Mouse (Mus musculus) heart, adult 9 months (tissue): ENCODE data around the gene F5.

Experiments
- DNase-seq, 2 experiments: peaks; one replicate each; pipeline ENCODE4 v3.0.0; 2022; ENCODE audit warnings: low spot score in 2 of 2

F5 gene

DNA sequence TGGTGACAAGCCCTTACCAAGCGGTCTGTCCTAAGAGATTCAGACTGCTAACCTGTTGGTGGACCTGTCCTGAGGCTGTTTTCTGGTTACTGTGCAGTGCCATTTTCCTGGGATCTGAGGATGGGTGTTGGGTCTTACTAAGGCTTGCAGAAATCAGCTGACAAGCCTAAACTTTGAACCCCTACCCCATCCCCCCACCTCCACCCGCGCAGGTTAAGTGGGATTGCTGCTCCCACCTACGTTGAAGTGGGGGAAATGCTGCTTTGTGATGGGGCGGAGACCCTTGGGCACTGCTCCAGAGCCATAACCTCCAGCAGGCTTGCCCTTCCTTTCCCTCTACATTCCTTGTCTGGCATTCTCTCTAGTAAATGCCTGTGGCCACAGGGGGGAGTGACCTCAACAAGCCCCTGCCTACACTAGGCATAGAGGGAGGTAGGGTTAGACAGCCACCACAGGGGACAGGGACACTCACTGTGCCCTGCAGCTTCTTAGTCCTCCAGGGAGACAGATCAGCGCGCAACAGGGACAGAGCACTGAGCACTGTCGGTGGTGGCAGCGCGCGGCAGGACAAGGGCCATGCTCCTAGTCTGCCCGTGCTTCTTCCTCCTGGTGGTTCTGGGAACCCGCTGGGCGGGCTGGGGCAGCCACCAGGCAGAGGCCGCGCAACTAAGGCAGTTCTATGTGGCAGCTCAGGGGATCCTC, at the start of gene F5:
TSS of gene F5 (plus strand) at position 452 of the 702 bp plus-strand sequence.
- no peak for DNase-seq

DNA sequence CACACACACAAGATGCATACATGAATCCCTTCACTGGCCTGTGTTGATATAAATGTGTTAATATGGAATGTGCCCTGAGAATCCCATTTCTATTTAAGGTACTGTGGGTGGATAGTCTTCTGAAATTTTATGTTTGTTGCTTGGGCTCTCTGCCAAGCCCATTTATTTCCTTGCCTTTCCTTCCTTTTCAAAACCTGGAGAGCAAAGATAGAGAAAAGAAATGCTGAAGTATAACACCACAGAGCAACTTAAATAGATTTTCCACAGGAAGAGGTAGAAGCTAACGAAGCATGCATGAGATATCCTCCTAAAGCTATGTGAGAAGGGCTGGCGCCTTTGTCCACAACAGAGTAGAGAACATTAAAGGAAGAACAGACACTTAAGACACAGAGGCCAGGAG, 41.9 kb upstream of the F5 start:
- no peak for DNase-seq

DNA sequence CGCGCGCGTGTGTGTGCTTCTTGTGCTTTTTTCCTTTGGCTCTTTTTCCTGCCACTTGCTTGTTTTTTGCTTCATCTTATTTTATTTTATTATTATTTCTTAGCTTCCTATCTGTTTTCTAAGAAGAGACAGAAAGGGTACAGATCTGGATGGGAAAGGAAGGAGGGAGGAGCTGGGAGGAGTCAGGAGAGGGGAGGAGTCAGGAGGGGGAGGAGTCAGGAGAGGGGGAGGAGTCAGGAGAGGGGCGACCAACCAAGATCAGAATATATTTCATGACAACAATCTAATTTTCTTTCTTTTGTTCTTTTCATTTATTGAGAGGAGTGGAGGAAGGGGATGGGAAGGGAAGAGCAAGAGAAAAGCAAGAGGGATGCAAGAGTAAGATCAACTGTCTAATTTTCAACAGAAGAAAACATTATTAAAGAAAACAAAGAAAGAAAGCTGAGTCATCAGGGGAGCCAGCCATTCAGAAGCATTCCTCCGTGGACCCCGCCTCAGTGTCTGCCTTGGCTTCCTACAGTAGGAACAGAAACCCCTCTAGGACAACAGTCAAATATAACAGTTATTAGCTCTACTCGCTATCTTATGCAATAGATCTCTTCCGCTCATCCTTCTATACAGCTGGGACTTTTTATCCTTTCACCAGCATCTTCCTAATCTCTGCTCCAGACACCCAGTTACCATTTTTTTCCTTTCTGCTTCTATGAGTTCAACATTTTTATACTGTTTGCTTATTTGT, 40.9 kb upstream of the F5 start:
- DNase-seq = no peak

DNA sequence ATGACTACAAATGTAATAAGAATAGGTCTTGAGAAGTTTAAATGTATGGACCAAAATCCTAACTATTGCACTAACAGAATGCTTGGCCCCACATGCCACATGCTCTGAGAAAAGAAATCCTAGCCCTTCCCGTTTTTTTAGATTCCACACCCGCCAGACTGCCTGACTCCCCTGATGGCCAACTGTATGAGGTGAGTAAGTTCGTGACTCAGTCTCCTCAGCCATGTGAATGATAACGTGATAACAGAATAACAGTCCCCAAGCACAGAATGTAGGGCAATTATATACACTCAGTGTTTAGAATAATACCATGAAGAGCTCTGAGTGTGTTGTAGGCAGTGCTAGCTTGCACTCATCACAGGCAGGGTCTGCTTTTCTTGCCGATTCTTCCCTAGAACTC, 37.4 kb upstream of the F5 start:
- no peak for DNase-seq

DNA sequence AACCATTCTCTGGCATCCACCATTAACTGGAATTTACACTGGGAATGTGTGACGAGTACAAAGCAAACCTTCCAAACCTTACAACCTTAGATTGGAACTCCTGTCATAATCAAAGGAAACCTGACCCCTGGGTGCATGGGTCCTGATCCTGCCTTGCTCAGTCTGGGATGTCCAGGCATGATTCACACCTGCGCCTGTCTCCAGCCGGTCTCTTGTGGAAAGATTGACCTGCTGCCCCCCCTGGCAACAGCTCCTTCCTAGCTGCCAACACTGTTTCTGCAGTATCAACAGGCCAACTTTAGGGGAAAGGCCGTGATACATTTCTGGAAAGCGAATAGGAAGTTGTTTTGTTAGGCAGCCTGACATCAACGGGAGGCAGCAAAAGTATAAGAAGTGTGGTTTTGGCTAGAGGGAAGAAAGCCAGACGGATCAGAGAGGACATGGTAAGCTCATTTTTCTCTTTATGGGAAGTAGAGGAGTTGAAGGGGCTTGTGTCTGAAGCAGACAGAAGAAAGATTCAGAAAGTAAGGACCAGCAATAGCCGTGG, 36.6 kb upstream of the F5 start, which contains the start of gene Selp:
TSS of gene Selp (plus strand) at position 318 of the 547 bp plus-strand sequence.
- no peak for DNase-seq

DNA sequence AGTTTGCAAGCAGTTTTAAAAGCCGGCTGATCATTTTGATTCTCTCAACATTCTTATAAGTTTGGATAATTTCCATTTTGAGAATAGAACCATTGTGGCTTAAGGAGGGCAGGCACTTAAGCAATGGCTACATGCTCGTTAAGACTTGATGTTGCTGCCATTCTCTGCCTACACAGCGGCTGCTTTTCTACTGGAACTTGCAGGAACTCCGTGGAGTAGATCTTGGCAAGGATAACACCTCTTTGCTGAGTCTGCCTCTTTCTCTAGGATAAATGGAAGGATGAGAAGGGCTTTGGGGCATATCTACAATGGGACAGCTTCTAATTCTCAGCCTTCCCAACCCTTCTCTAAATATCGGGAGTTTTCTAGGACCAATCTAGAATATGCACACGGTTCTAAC, 36.0 kb upstream of the F5 start:
- DNase-seq = no peak

DNA sequence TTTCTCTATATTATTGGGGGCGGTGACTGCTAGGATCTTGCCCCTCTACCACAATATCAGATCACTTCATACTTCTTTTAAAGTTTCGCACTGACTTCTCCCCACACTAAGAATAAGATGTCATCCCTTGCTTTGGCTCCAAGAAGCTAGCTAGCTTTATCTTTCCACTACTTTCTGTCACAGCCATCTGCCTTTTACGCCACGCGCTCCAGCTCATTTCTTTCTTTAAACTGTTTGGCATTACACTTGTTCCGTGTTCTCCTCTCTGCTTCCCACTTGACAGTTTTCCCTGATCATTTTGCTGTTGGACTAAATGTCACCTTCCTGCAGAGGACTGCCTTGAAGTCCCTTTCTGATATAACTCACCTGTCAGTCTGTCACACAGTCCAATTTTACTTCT, 33.8 kb upstream of the F5 start:
- no peak for DNase-seq

DNA sequence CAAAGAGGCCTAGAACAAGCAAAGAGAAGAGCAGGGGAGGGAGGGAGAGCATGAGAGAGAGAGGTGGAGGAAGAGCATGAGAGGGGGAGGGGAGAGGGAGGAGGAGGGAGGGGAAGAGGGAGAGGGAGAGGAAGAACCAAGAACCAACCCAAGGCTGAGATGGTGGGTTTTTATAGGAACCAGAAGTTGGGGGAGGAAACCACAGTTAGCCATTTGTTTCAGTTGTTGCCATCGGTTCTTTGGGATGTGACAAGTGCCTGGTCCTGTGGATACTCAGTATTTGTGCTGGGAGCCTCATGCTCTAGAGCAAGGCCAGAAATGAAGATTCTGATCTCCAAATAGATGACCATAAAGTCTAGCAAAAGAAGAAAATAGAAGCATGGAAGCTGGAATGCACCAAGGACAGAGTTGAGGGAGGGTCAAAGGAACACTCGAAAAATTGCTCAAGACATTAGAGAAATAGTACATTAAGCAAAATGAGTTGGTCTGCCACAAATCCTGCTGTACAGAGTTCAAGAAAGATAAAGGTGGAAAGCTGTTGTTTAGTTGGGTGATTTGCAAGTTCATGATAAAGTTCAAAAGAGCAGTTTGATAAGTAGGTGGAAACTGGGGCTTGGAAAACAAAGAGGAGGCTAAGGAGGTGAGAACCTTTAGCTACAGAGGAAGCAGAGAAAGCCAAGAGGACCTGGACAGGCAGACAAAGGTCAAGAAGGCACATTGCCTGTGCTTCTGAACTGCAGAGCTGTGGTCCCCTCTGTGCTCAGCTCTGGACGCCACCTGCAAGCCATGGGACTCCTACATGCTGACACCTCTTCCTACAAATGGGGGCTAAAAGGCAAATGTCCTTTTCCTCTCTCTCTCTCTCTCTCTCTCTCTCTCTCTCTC, 31.5 kb upstream of the F5 start:
- DNase-seq = no peak

DNA sequence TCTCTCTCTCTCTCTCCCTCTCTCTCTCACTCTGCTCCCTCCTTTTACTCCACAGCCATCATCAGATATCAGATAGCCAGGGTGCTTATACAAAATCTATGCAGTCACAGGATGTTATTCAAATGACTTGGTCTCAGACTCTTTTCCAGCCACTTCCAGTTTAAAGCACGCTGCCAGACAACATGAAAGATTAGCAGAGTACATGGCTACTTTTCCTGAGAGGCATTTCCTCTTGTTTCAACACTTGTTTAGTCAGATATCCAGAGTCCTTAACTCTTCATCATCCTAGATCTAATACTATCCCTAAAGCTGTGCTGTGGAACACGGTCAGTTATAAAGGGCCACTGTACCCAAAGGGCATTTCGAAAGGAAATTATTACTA, 30.9 kb upstream of the F5 start:
- DNase-seq = no peak

DNA sequence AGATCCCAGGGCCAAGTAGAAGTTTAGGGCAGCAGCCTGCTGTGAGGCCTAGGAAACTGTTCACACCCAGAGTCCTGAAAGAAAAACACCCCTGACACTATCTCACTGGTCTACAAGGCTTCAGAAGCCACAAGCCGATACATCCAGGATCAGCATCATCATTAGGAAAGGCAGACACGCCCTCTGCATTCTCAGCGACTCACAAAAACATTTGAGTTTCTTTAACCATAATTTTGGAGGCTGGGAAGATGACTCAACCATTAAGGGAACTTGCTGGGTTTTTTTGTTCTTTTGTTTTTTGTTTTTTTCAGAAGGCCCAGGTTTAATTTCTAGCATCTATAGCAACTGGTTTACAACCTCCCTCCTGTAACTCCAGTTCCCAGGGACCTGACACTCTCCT, 27.8 kb upstream of the F5 start:
- DNase-seq = no peak

DNA sequence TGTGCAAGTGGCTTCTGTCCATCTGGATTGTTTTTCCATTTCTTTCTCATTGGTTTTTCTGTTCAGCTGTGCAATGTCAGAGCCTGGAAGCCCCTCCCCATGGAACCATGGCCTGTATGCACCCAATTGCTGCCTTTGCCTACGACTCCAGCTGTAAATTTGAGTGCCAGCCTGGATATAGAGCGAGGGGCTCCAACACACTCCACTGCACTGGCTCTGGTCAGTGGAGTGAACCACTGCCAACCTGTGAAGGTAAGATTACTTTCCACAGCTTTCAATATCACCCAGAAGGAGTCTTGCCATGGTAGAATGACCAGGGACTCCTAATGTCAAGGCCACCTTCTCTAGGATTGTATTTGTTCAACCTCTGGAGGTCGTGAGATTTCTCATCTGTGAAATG, 21.6 kb upstream of the F5 start:
- no peak for DNase-seq

DNA sequence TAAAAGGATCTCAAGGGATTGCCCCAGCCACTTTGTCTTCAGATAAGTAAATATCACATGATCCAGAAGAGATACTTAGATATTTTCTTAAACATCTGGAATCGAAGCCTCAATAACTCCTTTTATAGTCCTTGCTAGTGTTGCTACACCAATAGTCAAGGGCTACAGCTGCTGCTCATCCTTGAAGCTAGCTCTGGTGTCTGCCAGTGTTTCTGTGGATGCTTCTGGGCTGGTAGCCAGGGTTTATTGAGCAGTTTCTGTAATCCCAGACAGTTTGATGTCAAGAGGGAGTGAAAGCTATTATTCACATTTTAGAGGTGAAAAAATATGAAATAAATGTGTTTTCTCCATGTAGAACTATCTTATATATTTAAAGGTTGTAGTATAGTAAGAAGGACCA, 19.0 kb upstream of the F5 start:
- no peak for DNase-seq

DNA sequence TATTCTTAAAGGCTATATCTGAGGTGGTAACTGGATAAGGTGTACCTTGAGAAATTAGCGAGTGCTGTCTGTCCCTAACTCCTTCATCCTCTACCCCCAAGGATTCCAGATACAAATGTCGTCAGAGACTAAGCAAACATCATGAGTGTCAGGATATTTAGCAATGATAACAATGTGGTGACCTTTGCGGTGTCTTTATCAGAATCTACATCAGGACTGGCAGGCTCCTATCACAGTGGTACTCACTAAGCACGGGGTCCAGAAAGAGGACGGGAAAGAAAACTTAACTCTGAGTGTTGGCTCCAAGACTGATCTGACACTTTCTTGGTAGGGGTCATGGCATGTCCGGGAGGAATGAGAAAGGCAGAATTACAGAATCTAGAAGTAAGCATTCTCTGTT, 17.5 kb upstream of the F5 start:
- DNase-seq = no peak

DNA sequence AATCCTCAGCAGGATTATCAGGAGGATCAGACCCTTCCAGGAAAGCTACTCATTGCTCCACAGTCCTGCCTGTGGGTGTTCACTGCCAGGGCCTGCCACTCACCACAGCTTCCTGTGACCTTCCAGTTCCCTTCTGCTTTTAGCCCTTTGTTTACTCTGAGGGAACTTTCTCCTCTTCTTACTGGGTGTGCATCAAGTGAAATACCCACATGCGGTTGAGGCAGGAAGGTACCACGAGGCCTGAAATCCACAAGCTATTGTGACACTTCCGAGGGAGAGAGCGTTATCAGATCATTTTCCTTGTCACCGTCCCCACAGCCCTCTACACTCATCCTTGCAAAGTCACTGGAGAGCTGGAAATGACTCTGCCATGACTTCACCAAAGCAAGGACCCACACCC, 16.3 kb upstream of the F5 start:
- DNase-seq = peak; percentile 18 to 21

DNA sequence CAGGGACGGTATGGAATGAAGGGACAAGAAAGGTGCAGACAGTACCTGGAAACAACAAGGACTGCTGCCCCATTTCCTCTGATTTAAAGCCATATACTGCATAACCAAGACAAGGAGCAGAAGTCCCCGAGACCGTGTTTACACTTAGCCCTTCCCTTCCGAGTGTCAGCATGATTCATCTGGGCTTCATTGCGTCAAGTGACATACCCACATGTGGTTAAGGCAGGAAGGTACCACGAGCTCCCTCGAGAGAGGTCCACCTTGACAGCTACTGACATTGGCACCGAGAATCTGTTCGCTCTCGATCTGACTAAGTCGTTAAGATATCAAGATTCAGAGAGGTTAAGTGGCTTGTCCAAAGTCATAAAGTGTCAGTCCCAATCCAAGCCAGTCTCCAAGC, 15.7 kb upstream of the F5 start:
- DNase-seq = peak in 1 of 2 experiments; percentile 15

DNA sequence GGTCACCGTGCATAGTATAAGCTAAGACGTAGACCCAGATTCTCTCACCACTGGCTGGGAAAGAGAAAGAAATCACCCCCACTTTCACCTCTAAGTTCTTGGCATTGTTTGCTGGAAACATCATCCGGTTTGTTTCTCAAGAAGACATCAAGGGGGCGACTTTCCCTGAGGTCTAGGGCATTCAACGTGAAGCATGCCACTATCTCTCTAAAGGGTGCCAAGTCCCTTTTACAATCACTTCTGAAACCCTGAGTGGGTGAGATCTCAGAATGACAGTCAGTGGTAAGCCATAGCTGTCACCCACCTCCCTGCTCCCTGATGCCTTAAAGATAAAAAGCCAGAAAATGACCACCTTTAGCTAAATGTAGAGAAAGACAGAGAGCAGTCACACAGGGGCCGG, 15.0 kb upstream of the F5 start:
- no peak for DNase-seq

DNA sequence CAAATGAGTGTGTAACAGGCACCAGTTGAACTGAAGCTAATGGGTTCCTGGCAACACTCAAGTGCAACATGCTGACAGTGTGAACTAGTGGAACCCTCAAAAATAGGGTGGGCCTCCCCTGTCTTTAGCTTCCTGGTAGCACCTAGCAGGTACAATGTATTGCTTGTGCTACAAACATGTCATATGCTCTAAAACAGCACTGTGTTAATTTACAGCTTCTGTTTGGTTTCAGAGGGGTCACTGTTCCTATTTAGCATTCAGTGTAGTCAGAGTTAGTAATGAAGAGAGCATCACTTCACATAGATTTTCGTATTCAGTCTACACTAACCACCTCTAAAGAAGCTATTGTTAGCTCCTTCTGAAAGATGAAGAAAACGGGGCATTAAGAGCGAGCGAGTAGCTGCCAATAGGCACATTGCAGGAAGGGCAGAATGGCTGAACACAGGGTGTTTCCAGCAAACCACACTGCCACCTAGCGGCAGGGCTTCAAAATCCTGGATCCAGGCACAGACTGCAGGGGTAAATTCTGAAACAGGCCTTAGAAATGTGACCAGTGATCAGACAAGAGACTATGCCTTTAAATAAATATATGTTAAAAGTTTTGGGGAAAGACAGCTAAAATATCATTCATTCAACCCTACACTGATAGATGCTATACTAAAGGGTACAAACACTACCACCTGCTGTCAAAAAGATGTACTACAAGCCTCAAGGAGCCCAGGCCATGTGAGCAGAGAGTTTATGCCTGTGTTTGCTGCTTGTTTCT, 13.1 kb upstream of the F5 start:
- peak; percentile 33 to 66 for DNase-seq

DNA sequence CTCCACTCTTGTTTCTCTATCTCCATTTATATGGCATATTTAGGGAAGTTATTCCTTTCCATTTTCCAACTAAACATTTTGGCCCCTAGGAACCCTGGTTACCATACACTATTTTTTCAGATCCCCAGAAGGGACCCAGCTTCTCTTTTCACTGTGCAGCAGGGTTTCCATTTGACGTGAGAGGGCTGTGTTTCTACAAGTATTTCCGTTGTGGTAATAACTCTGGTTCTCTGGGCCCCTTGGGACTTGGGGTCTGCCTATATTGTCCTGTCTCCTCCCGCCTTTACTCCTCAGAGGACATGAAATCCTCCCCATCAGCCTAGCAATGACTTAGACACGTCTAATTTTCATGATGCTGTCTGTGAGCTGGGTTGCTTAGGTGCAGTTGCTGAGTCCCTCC, 12.2 kb upstream of the F5 start:
- DNase-seq = no peak

DNA sequence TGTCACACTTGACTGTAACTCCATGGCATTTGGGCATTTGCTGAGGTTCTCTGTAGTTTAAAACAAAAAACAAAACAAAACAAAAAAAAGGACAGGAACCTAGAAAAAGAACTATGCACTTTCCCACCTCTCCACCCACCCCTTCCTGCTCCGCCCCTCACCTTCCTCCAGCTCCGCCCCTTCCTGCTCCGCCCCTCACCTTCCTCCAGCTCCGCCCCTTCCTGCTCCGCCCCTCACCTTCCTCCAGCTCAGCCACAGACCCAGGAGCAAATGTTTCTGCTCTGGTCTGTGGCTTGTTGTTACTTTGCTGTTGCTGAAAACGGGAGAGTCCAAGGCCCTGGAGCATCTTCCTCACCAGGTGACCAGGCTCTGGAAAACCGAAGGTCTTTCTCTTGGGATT, 2.6 kb upstream of the F5 start:
- no peak for DNase-seq

DNA sequence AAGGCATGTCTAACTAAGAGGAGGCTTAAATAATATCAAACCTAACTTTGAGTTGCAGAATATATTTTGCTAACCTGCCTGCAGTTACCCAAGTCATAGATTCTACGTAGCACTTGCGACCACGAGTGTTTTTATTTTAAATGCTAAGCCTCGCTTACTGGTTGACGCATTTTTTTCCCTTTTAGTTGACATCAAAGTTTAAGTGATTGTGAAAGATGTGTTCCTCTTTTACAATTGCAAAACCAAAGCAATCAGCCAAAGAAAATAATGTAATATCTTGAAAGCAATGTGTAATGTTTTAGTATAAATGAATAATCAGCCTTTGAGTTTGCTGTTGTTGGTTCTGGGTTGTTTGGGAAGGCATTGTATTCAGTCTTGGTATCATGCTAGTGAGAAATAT, 1.2 kb downstream of the F5 start:
- no peak for DNase-seq

DNA sequence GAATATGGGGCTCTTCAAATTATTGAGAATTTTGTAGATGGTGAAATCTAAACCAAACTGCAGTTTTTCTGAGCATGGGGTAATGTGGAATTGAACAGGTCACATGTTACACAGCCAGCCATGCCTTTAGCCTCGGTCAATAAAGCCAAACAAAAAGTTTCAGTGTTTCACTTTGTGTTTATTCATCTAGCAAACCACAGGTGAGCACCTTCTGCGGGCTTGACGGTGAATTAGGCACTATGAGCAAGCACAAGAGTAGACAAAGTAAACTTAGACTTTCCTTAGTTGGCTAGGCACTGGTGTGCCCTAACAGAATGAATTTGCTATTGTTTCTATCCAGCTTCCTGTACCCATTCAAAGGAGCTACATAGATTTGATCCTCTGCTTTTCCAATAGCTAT, 3.3 kb downstream of the F5 start:
- no peak for DNase-seq

DNA sequence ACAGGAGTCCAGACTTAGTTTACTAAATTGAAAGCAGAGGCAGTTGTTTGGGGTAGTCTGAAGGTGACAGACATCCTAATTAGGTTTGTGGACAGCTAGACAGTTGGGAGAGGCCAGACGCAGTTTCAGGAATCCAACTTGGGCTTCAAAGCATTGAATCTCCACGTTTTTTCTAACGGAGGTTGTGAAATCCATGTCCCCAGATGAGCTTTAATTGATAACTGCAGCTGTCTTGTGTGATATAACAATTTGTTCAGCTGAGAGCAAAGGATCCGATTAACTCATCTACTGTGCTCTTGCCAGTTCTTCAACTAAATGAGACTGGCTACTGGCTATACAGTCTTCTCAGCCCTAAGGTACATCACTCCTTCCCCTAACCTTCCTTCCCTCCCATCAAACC, 6.9 kb downstream of the F5 start:
- no peak for DNase-seq
